Mouse (Mus musculus) midbrain, embryonic 16.5 days (tissue): ENCODE measurements at regions not wholly inside any gene's neighbourhood (a gene's known extent, or its start where the extent isn't known, plus 50 kb on each side); places are given as distances from the start of the nearest gene placed in this dataset.
"Not testable (repeated sequence)": the region's sequence is repeated elsewhere in the genome, so short reads cannot be mapped to it uniquely, and the experiment has no call there.

Experiments
- ATAC-seq: fragments of 200-750 bp; cut with Nextera tagmentation; 2 replicates; pipeline ENCODE4 v1.8.0; 2017; ENCODE audit warnings: moderate TSS enrichment
- H3K27ac ChIP-seq: fragments of 300-500 bp; sonication (generic); 2 replicates; pipeline ENCODE4 v1.5.1; 2014; ENCODE audit warnings: mild to moderate bottlenecking, low read length, mixed read lengths
- H3K27me3 ChIP-seq: fragments of 300-500 bp; sonication (generic); 2 replicates; pipeline ENCODE4 v1.6.1; 2014; ENCODE audit warnings: low read depth, low read length, mixed read lengths; ENCODE audit not compliant: control insufficient read depth, insufficient read depth
- H3K36me3 ChIP-seq: fragments of 300-500 bp; sonication (generic); 2 replicates; pipeline ENCODE4 v1.6.1; 2014; ENCODE audit warnings: mild to moderate bottlenecking, low read length, moderate library complexity, mixed read lengths; ENCODE audit not compliant: control insufficient read depth, insufficient read depth
- H3K4me1 ChIP-seq: fragments of 300-500 bp; sonication (generic); 2 replicates; pipeline ENCODE4 v1.6.1; 2014; ENCODE audit warnings: mild to moderate bottlenecking, low read length, mixed read lengths; ENCODE audit not compliant: control insufficient read depth, insufficient read depth
- H3K4me2 ChIP-seq: fragments of 300-500 bp; sonication (generic); 2 replicates; pipeline ENCODE4 v1.6.1; 2014; ENCODE audit warnings: mild to moderate bottlenecking, low read length, mixed read lengths
- H3K4me3 ChIP-seq: fragments of 300-500 bp; sonication (generic); 2 replicates; pipeline ENCODE4 v1.5.1; 2014; ENCODE audit warnings: low read depth, mild to moderate bottlenecking, low read length, moderate library complexity, mixed read lengths
- H3K9ac ChIP-seq: fragments of 300-500 bp; sonication (generic); 2 replicates; pipeline ENCODE4 v1.6.1; 2014; ENCODE audit warnings: low read depth, low read length, mixed read lengths
- H3K9me3 ChIP-seq: fragments of 300-500 bp; sonication (generic); replicated peaks from 2 replicates; pipeline ENCODE4 v1.6.1; 2014; ENCODE audit warnings: mild to moderate bottlenecking, low read length, mixed read lengths; ENCODE audit not compliant: control insufficient read depth, poor library complexity, severe bottlenecking
- WGBS: fragments of 180-500 bp; shearing (Covaris S2); extraction: QIAGEN DNeasy Blood & Tissue Kit; methylation state at CpG from one replicate; pipeline ENCODE4 v1.1.7; 2014; 5-methylcytosine and 5-hydroxymethylcytosine counted together

DNA sequence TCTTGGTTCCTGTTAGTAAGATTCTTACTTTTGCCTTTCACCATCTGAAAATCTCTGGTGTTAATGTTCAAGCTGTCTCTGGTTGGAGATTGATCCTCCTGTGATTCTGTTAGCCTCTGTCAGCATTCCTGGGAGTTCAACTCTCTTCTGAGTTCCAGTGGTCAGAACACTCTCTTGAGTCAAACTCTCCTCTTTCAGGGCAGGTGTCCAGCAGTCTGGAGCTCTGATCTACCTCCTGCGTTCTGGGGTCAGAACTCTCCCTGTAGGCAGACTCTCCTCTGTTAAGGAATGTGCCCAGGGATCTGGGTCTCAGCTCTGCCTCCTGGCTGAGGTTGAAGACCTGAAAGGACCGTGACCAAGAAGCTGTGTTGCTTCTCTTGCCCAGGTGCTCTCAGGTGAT, 581.3 kb downstream of the H2al1n start:
- not testable (repeated sequence) for H3K9me3 ChIP-seq, H3K4me2 ChIP-seq, ATAC-seq, H3K4me1 ChIP-seq, H3K27me3 ChIP-seq, H3K36me3 ChIP-seq, H3K4me3 ChIP-seq, H3K9ac ChIP-seq, H3K27ac ChIP-seq
- 100% methylated on average over 2 of the region's 2 CpGs for WGBS

DNA sequence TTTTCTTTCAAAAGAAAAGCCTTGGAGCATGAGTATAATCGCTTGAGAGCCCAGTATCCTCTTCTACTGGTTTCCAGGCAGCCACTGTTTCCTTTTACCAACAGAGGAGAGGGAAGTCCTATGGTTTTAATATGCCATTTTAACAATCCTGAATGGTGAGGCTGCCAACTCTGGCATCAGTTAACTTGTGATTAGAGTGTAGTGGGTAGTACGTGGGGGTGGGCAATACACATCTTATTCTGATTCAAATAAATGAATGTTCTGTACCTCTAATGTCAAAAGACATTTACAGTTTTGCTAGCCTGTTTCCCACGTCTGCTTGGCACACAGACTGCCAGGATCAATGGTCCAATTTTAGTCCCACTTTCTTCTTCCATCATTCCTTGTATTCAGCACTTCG, 624.9 kb downstream of the H2al1n start:
- Histone ChIP-seq H3K4me1 (no peaks in the 10 kb centered on the region), H3K4me2 (no peak overlapping the region), H3K9me3 (no peaks in the 10 kb centered on the region), H3K9ac (no peak overlapping the region), H3K4me3 (no peak overlapping the region), H3K36me3 (no peaks in the 10 kb centered on the region), H3K27ac (no peak overlapping the region), H3K27me3 (no peaks in the 10 kb centered on the region)
- 59% methylated on average over 4 of the region's 4 CpGs for WGBS
- ATAC-seq, result no peak

DNA sequence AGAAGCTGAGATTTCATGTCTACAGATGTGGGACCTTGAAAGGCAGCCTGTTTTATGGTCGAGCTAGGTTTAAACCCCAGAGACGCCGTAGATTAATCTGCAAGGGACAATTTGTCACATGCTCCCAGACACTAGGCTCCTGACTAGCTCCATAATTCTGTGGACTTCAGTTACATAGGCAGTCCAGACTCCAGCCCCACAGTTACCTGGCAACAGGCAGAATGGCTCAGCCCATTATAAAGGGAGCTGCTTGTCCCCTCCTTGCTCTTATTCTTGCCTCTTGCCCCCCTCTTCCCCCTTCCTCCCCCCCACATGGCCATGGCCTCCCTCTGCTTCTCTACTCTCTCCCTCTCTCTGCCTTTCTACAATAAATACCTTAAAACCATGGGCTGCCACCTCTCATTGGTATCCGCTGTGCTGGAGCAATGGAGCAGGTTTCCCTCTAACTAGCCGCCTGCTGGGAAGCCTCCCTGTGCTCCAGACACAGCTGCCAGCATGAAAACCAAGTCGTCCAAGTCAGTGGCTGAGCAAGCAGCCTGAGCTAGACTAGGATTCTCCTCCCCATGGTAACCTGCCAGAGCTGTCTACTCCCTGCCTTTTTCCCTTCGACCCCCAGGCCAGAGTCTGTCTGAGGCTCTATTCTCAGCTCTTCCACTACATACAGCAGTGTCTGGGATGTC, 628.9 kb downstream of the H2al1n start:
- Histone ChIP-seq H3K27me3 (no peaks in the 10 kb centered on the region), H3K4me1 (no peaks in the 10 kb centered on the region), H3K27ac (no peak overlapping the region), H3K36me3 (no peaks in the 10 kb centered on the region), H3K9ac (no peak overlapping the region), H3K4me2 (no peak overlapping the region), H3K9me3 (no peaks in the 10 kb centered on the region), H3K4me3 (no peak overlapping the region)
- WGBS, result 36% methylated on average over 7 of the region's 7 CpGs
- ATAC-seq, result peak; percentile 81

DNA sequence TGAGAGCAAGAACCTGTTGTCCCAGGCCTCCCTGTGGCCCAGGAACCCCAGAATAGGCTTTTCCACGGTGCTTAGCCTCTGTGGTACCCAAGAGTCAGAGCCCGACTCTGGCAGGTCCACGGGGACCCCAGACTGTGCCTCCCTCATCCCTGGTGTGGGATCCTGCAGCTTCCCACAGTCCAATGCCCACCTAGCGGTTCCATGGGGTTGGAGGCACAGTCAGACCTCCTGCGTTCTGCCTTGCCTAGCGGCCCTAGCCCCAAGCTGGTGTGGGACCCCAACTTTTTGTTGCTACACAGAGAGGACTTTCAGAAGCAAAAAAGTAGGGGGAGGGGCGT, 629.4 kb downstream of the H2al1n start:
- Histone ChIP-seq H3K4me1 (no peaks in the 10 kb centered on the region), H3K4me2 (no peak overlapping the region), H3K9me3 (no peaks in the 10 kb centered on the region), H3K27ac (no peak overlapping the region), H3K27me3 (no peaks in the 10 kb centered on the region), H3K4me3 (no peak overlapping the region), H3K9ac (no peak overlapping the region), H3K36me3 (no peaks in the 10 kb centered on the region)
- WGBS, result 65% methylated on average over 7 of the region's 7 CpGs
- ATAC-seq, result no peak; the same call in 1 of the 2 replicates

DNA sequence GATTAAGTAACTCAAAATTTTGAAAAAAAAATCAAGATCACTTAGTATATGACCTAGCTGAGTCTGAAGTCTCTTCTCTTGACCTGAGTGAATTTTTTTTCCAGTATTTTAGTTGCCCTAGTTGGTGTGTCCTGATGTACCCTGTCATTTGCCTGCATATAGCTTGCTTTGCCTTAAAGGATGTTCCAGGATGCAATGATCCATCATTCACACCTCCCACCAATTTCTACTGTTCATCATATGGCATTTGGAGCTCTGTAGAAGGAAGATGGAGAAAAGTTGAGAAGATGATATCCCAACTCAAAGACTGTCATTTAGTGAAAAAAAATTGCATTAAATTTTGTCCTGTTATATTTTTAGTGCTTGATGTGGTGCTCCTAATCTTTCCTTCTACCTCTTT, 634.4 kb downstream of the H2al1n start:
- no peak overlapping the region for H3K4me3 ChIP-seq
- no peaks in the 10 kb centered on the region for H3K9me3 ChIP-seq
- no peak overlapping the region for H3K9ac ChIP-seq
- no peak overlapping the region for H3K4me2 ChIP-seq
- ATAC-seq, result no peak
- H3K27me3 ChIP-seq, result no peaks in the 10 kb centered on the region
- no peaks in the 10 kb centered on the region for H3K36me3 ChIP-seq
- no peaks in the 10 kb centered on the region for H3K4me1 ChIP-seq
- no peak overlapping the region for H3K27ac ChIP-seq

DNA sequence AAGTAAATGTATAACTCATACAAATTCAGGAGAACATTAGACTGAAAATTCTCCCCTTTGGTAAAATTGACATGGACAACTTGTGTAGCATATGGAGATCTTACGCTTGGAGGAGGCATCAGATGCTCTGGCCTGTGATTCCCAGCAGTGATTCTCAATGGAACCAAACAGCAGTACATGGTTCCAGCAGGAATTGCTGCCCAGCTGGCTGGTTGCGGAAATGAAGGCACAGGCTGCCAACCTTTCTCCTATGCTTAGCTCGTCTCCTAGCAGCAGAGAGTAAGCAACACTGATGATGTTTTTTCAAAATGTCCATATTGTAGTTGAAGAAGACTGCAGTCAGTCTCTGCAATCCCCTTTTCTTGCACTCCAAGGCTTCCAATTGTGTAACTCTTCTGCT, 673.7 kb downstream of the H2al1n start:
- H3K4me3 ChIP-seq, result no peak overlapping the region
- no peaks in the 10 kb centered on the region for H3K4me1 ChIP-seq
- H3K36me3 ChIP-seq, result no peaks in the 10 kb centered on the region
- H3K9me3 ChIP-seq, result no peaks in the 10 kb centered on the region
- H3K27ac ChIP-seq, result no peak overlapping the region
- no peaks in the 10 kb centered on the region for H3K27me3 ChIP-seq
- no peak for ATAC-seq
- 72% methylated on average over 3 of the region's 3 CpGs for WGBS
- H3K9ac ChIP-seq, result no peak overlapping the region
- no peak overlapping the region for H3K4me2 ChIP-seq
